Mouse (Mus musculus): ENCODE results near the gene Upk3b. TPM values are rescaled to one million over a fixed set of nuclear protein-coding genes. Genes with fewer than 3 reads are reported as not detected.
"Not testable (repeated sequence)": the region's sequence is repeated elsewhere in the genome, so short reads cannot be mapped to it uniquely, and the experiment has no call there.

The Upk3b gene
- polyA plus RNA-seq, 1 experiment from 2014 or later: 0.04 TPM

- H3K9ac ChIP-seq: 0 out of 2 replicates have a peak overlapping the region, but pooled peaks have one; percentile 29
- no peak overlapping the region for H3K4me3 ChIP-seq
- no peaks in the 10 kb centered on the region for H3K9me3 ChIP-seq
- H3K36me3 ChIP-seq: no peaks in the 10 kb centered on the region
- no peak overlapping the region for H3K4me2 ChIP-seq
- no peak for ATAC-seq (ENCODE audit: low FRiP score)
- WGBS: 32% methylated on average over 8 of the region's 8 CpGs
- peaks cover 5% of the 10 kb centered on the region for H3K4me1 ChIP-seq (replicated peaks)
- no peak overlapping the region for H3K27ac ChIP-seq
- H3K27me3 ChIP-seq: 0 out of 2 replicates have a peak, but pooled peaks cover 3% of the 10 kb centered on the region
Measured at GRCm38 (mm10) chr5:136057085-136057484, 18.8 kb downstream of the Upk3b start.

- Histone ChIP-seq H3K4me1 (replicated peaks) (0 out of 2 replicates have a peak, but pooled peaks cover 4% of the 10 kb centered on the region), H3K27me3 (0 out of 2 replicates have a peak, but pooled peaks cover 3% of the 10 kb centered on the region), H3K36me3 (no peaks in the 10 kb centered on the region), H3K4me3 (no peak overlapping the region), H3K4me2 (no peak overlapping the region), H3K27ac (no peak overlapping the region), H3K9me3 (0 out of 2 replicates have a peak, but pooled peaks cover 3% of the 10 kb centered on the region), H3K9ac (no peak overlapping the region)
- no peak for ATAC-seq (ENCODE audit: low FRiP score)
- 9% methylated on average over 12 of the region's 12 CpGs for WGBS
Measured at GRCm38 (mm10) chr5:136061567-136061966, 23.3 kb downstream of the Upk3b start.

GRCm38 (mm10) chr5:136063920-136064319, 25.6 kb downstream of the Upk3b start:
- peaks cover 6% of the 10 kb centered on the region; the same call in 1 of the 2 replicates for H3K27me3 ChIP-seq
- H3K36me3 ChIP-seq: no peaks in the 10 kb centered on the region
- 86% methylated on average over 10 of the region's 10 CpGs for WGBS
- H3K4me1 ChIP-seq (replicated peaks): no peaks in the 10 kb centered on the region
- no peak overlapping the region for H3K4me3 ChIP-seq
- H3K9ac ChIP-seq: no peak overlapping the region
- no peak overlapping the region for H3K27ac ChIP-seq
- H3K4me2 ChIP-seq: no peak overlapping the region
- no peak for ATAC-seq (ENCODE audit: low FRiP score)
- 0 out of 2 replicates have a peak, but pooled peaks cover 3% of the 10 kb centered on the region for H3K9me3 ChIP-seq

- H3K9me3 ChIP-seq: not testable (repeated sequence)
Measured at GRCm38 (mm10) chr5:136066404-136067148, 28.3 kb downstream of the Upk3b start.

GRCm38 (mm10) chr5:136069411-136069810, 31.1 kb downstream of the Upk3b start:
- Histone ChIP-seq H3K9me3 (0 out of 2 replicates have a peak, but pooled peaks cover 3% of the 10 kb centered on the region), H3K4me3 (no peak overlapping the region), H3K4me1 (replicated peaks) (no peaks in the 10 kb centered on the region), H3K36me3 (no peaks in the 10 kb centered on the region), H3K4me2 (no peak overlapping the region), H3K9ac (no peak overlapping the region), H3K27ac (no peak overlapping the region), H3K27me3 (peaks cover 3% of the 10 kb centered on the region; the same call in 1 of the 2 replicates)
- no peak for ATAC-seq (ENCODE audit: low FRiP score)
- 67% methylated on average over 2 of the region's 2 CpGs for WGBS

More at GRCm38 (mm10) chr5:136066404-136067148, 28.3 kb downstream of the Upk3b start:
- H3K27ac ChIP-seq; ATAC-seq (ENCODE audit: low FRiP score); H3K36me3 ChIP-seq; H3K4me1 ChIP-seq (replicated peaks); H3K4me2 ChIP-seq; H3K4me3 ChIP-seq; H3K9ac ChIP-seq; H3K27me3 ChIP-seq: not testable (repeated sequence)
- WGBS: 85% methylated on average over 11 of the region's 11 CpGs

GRCm38 (mm10) chr5:136073051-136073450, 34.8 kb downstream of the Upk3b start:
- no peak for ATAC-seq (ENCODE audit: low FRiP score)
- Histone ChIP-seq H3K9me3 (no peaks in the 10 kb centered on the region), H3K36me3 (no peaks in the 10 kb centered on the region), H3K4me2 (no peak overlapping the region), H3K4me3 (no peak overlapping the region), H3K27ac (no peak overlapping the region), H3K4me1 (replicated peaks) (0 out of 2 replicates have a peak, but pooled peaks cover 5% of the 10 kb centered on the region), H3K27me3 (no peaks in the 10 kb centered on the region), H3K9ac (no peak overlapping the region)
- WGBS: 61% methylated on average over 6 of the region's 6 CpGs

GRCm38 (mm10) chr5:136073526-136073925, 35.2 kb downstream of the Upk3b start:
- Histone ChIP-seq H3K9me3 (no peaks in the 10 kb centered on the region), H3K4me1 (replicated peaks) (0 out of 2 replicates have a peak, but pooled peaks cover 5% of the 10 kb centered on the region), H3K27me3 (no peaks in the 10 kb centered on the region), H3K9ac (no peak overlapping the region), H3K36me3 (no peaks in the 10 kb centered on the region), H3K4me3 (no peak overlapping the region), H3K4me2 (no peak overlapping the region), H3K27ac (no peak overlapping the region)
- ATAC-seq (ENCODE audit: low FRiP score): no peak
- 70% methylated on average over 11 of the region's 11 CpGs for WGBS

- Histone ChIP-seq H3K9ac (no peak overlapping the region), H3K4me2 (no peak overlapping the region), H3K27ac (no peak overlapping the region), H3K36me3 (no peaks in the 10 kb centered on the region), H3K27me3 (no peaks in the 10 kb centered on the region), H3K9me3 (no peaks in the 10 kb centered on the region), H3K4me1 (replicated peaks) (0 out of 2 replicates have a peak, but pooled peaks cover 5% of the 10 kb centered on the region), H3K4me3 (no peak overlapping the region)
- ATAC-seq (ENCODE audit: low FRiP score): no peak
- WGBS: 97% methylated on average over 5 of the region's 5 CpGs
Measured at GRCm38 (mm10) chr5:136075076-136075475, 36.8 kb downstream of the Upk3b start.

GRCm38 (mm10) chr5:136076284-136076683, 38.0 kb downstream of the Upk3b start:
- Histone ChIP-seq H3K36me3 (no peaks in the 10 kb centered on the region), H3K4me1 (replicated peaks) (0 out of 2 replicates have a peak, but pooled peaks cover 5% of the 10 kb centered on the region), H3K27ac (no peak overlapping the region), H3K9me3 (no peaks in the 10 kb centered on the region), H3K4me2 (no peak overlapping the region), H3K9ac (no peak overlapping the region), H3K4me3 (no peak overlapping the region), H3K27me3 (peaks cover 3% of the 10 kb centered on the region; the same call in 1 of the 2 replicates)
- no peak for ATAC-seq (ENCODE audit: low FRiP score)
- WGBS: 54% methylated on average over 7 of the region's 7 CpGs

GRCm38 (mm10) chr5:136077001-136077550, 38.8 kb downstream of the Upk3b start:
- no peak for ATAC-seq (ENCODE audit: low FRiP score)
- Histone ChIP-seq H3K4me2 (no peak overlapping the region), H3K27me3 (peaks cover 3% of the 10 kb centered on the region; the same call in 1 of the 2 replicates), H3K9me3 (no peaks in the 10 kb centered on the region), H3K4me3 (no peak overlapping the region), H3K9ac (no peak overlapping the region), H3K27ac (no peak overlapping the region), H3K36me3 (no peaks in the 10 kb centered on the region), H3K4me1 (replicated peaks) (0 out of 2 replicates have a peak, but pooled peaks cover 5% of the 10 kb centered on the region)
- WGBS: 91% methylated on average over 9 of the region's 9 CpGs

- WGBS: 96% methylated on average over 5 of the region's 5 CpGs
- H3K27ac ChIP-seq: no peak overlapping the region
Measured at GRCm38 (mm10) chr5:136078136-136078535, 39.8 kb downstream of the Upk3b start.

GRCm38 (mm10) chr5:136082345-136082744, 44.0 kb downstream of the Upk3b start:
- Histone ChIP-seq H3K36me3 (no peaks in the 10 kb centered on the region), H3K9me3 (no peaks in the 10 kb centered on the region), H3K4me1 (replicated peaks) (peaks cover 28% of the 10 kb centered on the region), H3K4me3 (no peak overlapping the region), H3K27me3 (peaks cover 9% of the 10 kb centered on the region; the same call in 1 of the 2 replicates), H3K27ac (no peak overlapping the region), H3K4me2 (no peak overlapping the region), H3K9ac (no peak overlapping the region)
- ATAC-seq (ENCODE audit: low FRiP score): no peak
- 75% methylated on average over 4 of the region's 4 CpGs for whole genome bisulfite sequencing

More at GRCm38 (mm10) chr5:136078136-136078535, 39.8 kb downstream of the Upk3b start:
- Histone ChIP-seq H3K36me3 (no peaks in the 10 kb centered on the region), H3K4me1 (replicated peaks) (peaks cover 7% of the 10 kb centered on the region; the same call in 1 of the 2 replicates), H3K4me2 (no peak overlapping the region), H3K9ac (no peak overlapping the region), H3K9me3 (no peaks in the 10 kb centered on the region), H3K27me3 (peaks cover 3% of the 10 kb centered on the region; the same call in 1 of the 2 replicates), H3K4me3 (no peak overlapping the region)
- no peak for ATAC-seq (ENCODE audit: low FRiP score)
